8 mouse cellular contexts compared by ENCODE assay signal in the genomic region with DNA sequence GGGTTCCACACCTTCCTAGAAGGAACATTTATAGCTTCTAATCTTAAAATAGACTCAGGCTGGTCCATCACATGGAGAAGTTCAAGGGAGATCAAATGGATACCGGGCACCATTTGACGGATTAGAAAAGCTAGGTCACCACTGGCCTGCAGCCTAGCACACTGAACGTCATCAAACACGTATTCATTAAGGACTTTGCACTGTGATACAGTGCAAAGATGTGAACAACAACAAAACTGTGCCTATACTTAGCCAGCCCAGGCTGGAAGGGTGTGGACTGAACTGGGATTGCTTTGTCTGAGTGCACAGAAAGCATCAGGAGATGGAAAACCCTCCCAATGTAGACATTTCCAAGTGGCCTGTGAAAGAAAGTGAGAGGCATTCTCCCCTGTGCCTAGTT. TPM values are rescaled to one million over a fixed set of nuclear protein-coding genes. Genes with fewer than 3 reads are reported as not detected.
A peak's percentile ranks its signal among the peaks of the same experiment; 100 is the strongest.
DNase-seq lines count a peak whose midpoint lies in the region; ATAC-seq and TF ChIP-seq lines count a peak whose summit lies in the region.

No protein-coding gene starts in this region.

- H3K9ac ChIP-seq in embryonic facial prominence, embryonic 15.5 days: no peak overlapping the region; the same call in 1 of the 2 replicates
- peak overlapping the region; percentile 65 for H3K9ac ChIP-seq in intestine, embryonic 14.5 days (ENCODE audit: low read length)
- H3K9ac ChIP-seq in neural tube, embryonic 14.5 days (replicated peaks; ENCODE audit: low read depth, low read length): peak overlapping the region; percentile 65

- TF ChIP-seq CTCF in layer of hippocampus, adult 2 months (conservative IDR thresholded peaks at IDR 0.05): no peak

- H3K4me3 ChIP-seq in layer of hippocampus, adult 2 months: peak overlapping the region; percentile 84
- peak overlapping the region; percentile 53; the same call in 1 of the 2 replicates for H3K4me3 ChIP-seq in embryonic facial prominence, embryonic 15.5 days (replicated peaks)
- H3K4me3 ChIP-seq in intestine, embryonic 14.5 days (ENCODE audit: low read depth, low read length): peak overlapping the region; percentile 63; the same call in 1 of the 2 replicates
- peak overlapping the region; percentile 44 for H3K4me3 ChIP-seq in neural tube, embryonic 14.5 days (ENCODE audit: low read depth, low read length)

- H3K9me3 ChIP-seq in embryonic facial prominence, embryonic 15.5 days (replicated peaks): no peaks in the 10 kb centered on the region
- no peaks in the 10 kb centered on the region for H3K9me3 ChIP-seq in intestine, embryonic 14.5 days (ENCODE audit: control insufficient read depth, low read length)
- no peaks in the 10 kb centered on the region for H3K9me3 ChIP-seq in neural tube, embryonic 14.5 days (ENCODE audit: control insufficient read depth, low read length)

- DNase-seq in layer of hippocampus, adult 2 months (ENCODE audit: low spot score in 2 of 2): no peak
- no peak for DNase-seq in layer of hippocampus, postnatal 25 days (ENCODE audit: extremely low spot score in 1 of 2, low spot score in 1 of 2)
- DNase-seq in intestine, embryonic 14.5 days (ENCODE audit: low spot score): no peak
- no peak for DNase-seq in adrenal gland, adult 8-10 months
- DNase-seq in urinary bladder, postnatal 25 days (ENCODE audit: low spot score): no peak
- DNase-seq in ovary, postnatal 36 days (ENCODE audit: low spot score): no peak

- peak overlapping the region; percentile 100 for H3K27ac ChIP-seq in layer of hippocampus, adult 2 months
- peak overlapping the region; percentile 98 for H3K27ac ChIP-seq in embryonic facial prominence, embryonic 15.5 days (replicated peaks)
- peak overlapping the region; percentile 98 for H3K27ac ChIP-seq in intestine, embryonic 14.5 days (ENCODE audit: low read depth)
- H3K27ac ChIP-seq in neural tube, embryonic 14.5 days (ENCODE audit: low read depth, low read length): peak overlapping the region; percentile 97

- no peaks in the 10 kb centered on the region for H3K27me3 ChIP-seq in embryonic facial prominence, embryonic 15.5 days
- no peaks in the 10 kb centered on the region for H3K27me3 ChIP-seq in intestine, embryonic 14.5 days (replicated peaks; ENCODE audit: control insufficient read depth, insufficient read depth, low read length)
- H3K27me3 ChIP-seq in neural tube, embryonic 14.5 days (ENCODE audit: control insufficient read depth, insufficient read depth, low read length): no peaks in the 10 kb centered on the region

- H3K4me1 ChIP-seq in embryonic facial prominence, embryonic 15.5 days: peaks cover 14% of the 10 kb centered on the region; the same call in 1 of the 2 replicates
- H3K4me1 ChIP-seq in intestine, embryonic 14.5 days (replicated peaks; ENCODE audit: control insufficient read depth, insufficient read depth, low read length): peaks cover 11% of the 10 kb centered on the region
- H3K4me1 ChIP-seq in neural tube, embryonic 14.5 days (ENCODE audit: control insufficient read depth, insufficient read depth, low read length): peaks cover 7% of the 10 kb centered on the region; the same call in 1 of the 2 replicates

- 84% methylated on average over 4 of the region's 4 CpGs for WGBS in embryonic facial prominence, embryonic 15.5 days
- 84% methylated on average over 4 of the region's 4 CpGs for WGBS in intestine, embryonic 14.5 days
- WGBS in neural tube, embryonic 14.5 days: 83% methylated on average over 4 of the region's 4 CpGs

- ATAC-seq in embryonic facial prominence, embryonic 15.5 days (ENCODE audit: insufficient number of reproducible peaks, low FRiP score, low TSS enrichment, low read depth): no peak
- ATAC-seq in intestine, embryonic 14.5 days (replicated peaks; ENCODE audit: low FRiP score, low TSS enrichment, low read depth): no peak
- ATAC-seq in neural tube, embryonic 14.5 days (ENCODE audit: low read depth): 0 out of 2 replicates have a peak, but pooled peaks have one; percentile 15

- no peaks in the 10 kb centered on the region; the same call in 1 of the 2 replicates for H3K36me3 ChIP-seq in embryonic facial prominence, embryonic 15.5 days
- H3K36me3 ChIP-seq in intestine, embryonic 14.5 days (ENCODE audit: control insufficient read depth, insufficient read depth, low read length): no peaks in the 10 kb centered on the region
- no peaks in the 10 kb centered on the region for H3K36me3 ChIP-seq in neural tube, embryonic 14.5 days (ENCODE audit: control insufficient read depth, insufficient read depth, low read length)

- H3K4me2 ChIP-seq in embryonic facial prominence, embryonic 15.5 days (replicated peaks): peak overlapping the region; percentile 71
- H3K4me2 ChIP-seq in intestine, embryonic 14.5 days (ENCODE audit: low read length): peak overlapping the region; percentile 83
- H3K4me2 ChIP-seq in neural tube, embryonic 14.5 days (ENCODE audit: low read depth, low read length): peak overlapping the region; percentile 69

RNA-seq across cellular contexts. Expression of a gene that starts 0.8 kb away (rescaled TPM):
- 10 to 100 TPM; 36.6 to 40.9 TPM for total RNA-seq in layer of hippocampus, adult 2 months (2021)
- 10 to 100 TPM; 34.8 to 39.0 TPM for total RNA-seq in layer of hippocampus, postnatal 25 days (2021)
- polyA plus RNA-seq in embryonic facial prominence, embryonic 15.5 days (2015; fragmentation: Nextera tagmentation; extraction: Ambion mirVana): 11.8 and 13.7 TPM in 2 replicates
- polyA plus RNA-seq in intestine, embryonic 14.5 days (2014; fragmentation: Nextera tagmentation; extraction: Ambion mirVana): 6.7 and 7.7 TPM in 2 replicates
- polyA plus RNA-seq in neural tube, embryonic 14.5 days (2014; fragmentation: Nextera tagmentation; extraction: Ambion mirVana): 15.1 and 22.8 TPM in 2 replicates
- total RNA-seq in adrenal gland, adult 8-10 months (2022): 10 to 100 TPM; 45.6 to 49.5 (median 49.1) TPM

RNA-seq across cellular contexts. Expression of a gene that starts 16.4 kb away (rescaled TPM):
- total RNA-seq in layer of hippocampus, adult 2 months (2021): 100 to 1,000 TPM; 443 to 456 TPM
- total RNA-seq in layer of hippocampus, postnatal 25 days (2021): 100 to 1,000 TPM; 454 to 498 TPM
- 21.9 and 25.7 TPM in 2 replicates for polyA plus RNA-seq in embryonic facial prominence, embryonic 15.5 days (2015; fragmentation: Nextera tagmentation; extraction: Ambion mirVana)
- polyA plus RNA-seq in intestine, embryonic 14.5 days (2014; fragmentation: Nextera tagmentation; extraction: Ambion mirVana): 25.0 and 29.2 TPM in 2 replicates
- polyA plus RNA-seq in neural tube, embryonic 14.5 days (2014; fragmentation: Nextera tagmentation; extraction: Ambion mirVana): 248 and 275 TPM in 2 replicates
- total RNA-seq in adrenal gland, adult 8-10 months (2022): 100 to 1,000 TPM; 100 to 130 (median 113) TPM

RNA-seq across cellular contexts. Expression of a gene that starts 18.8 kb away (rescaled TPM):
- total RNA-seq in layer of hippocampus, adult 2 months (2021): 10 to 100 TPM; 11.4 to 16.0 TPM
- total RNA-seq in layer of hippocampus, postnatal 25 days (2021): 10 to 100 TPM; 15.1 to 16.5 TPM
- 13.5 and 17.7 TPM in 2 replicates for polyA plus RNA-seq in embryonic facial prominence, embryonic 15.5 days (2015; fragmentation: Nextera tagmentation; extraction: Ambion mirVana)
- 69.7 and 73.9 TPM in 2 replicates for polyA plus RNA-seq in intestine, embryonic 14.5 days (2014; fragmentation: Nextera tagmentation; extraction: Ambion mirVana)
- polyA plus RNA-seq in neural tube, embryonic 14.5 days (2014; fragmentation: Nextera tagmentation; extraction: Ambion mirVana): 0.68 and 11.8 TPM in 2 replicates
- 100 to 1,000 TPM in 1 of 4 experiments, 10 to 100 TPM in 3; 68.8 to 138 (median 88.5) TPM for total RNA-seq in adrenal gland, adult 8-10 months (2022)

RNA-seq across cellular contexts. Expression of a gene that starts 35.6 kb away (rescaled TPM):
- total RNA-seq in layer of hippocampus, adult 2 months (2021): not detected
- not detected for total RNA-seq in layer of hippocampus, postnatal 25 days (2021)
- not detected in 2 replicates for polyA plus RNA-seq in embryonic facial prominence, embryonic 15.5 days (2015; fragmentation: Nextera tagmentation; extraction: Ambion mirVana)
- not detected in 2 replicates for polyA plus RNA-seq in intestine, embryonic 14.5 days (2014; fragmentation: Nextera tagmentation; extraction: Ambion mirVana)
- polyA plus RNA-seq in neural tube, embryonic 14.5 days (2014; fragmentation: Nextera tagmentation; extraction: Ambion mirVana): 0.90 TPM in 1 of 2 replicates, not detected in the other
- not detected for total RNA-seq in adrenal gland, adult 8-10 months (2022)

RNA-seq across cellular contexts. Expression of a gene that starts 39.9 kb away (rescaled TPM):
- 10 to 100 TPM; 48.6 to 53.1 TPM for total RNA-seq in layer of hippocampus, adult 2 months (2021)
- total RNA-seq in layer of hippocampus, postnatal 25 days (2021): 10 to 100 TPM; 40.4 to 46.9 TPM
- 26.6 and 28.6 TPM in 2 replicates for polyA plus RNA-seq in embryonic facial prominence, embryonic 15.5 days (2015; fragmentation: Nextera tagmentation; extraction: Ambion mirVana)
- polyA plus RNA-seq in intestine, embryonic 14.5 days (2014; fragmentation: Nextera tagmentation; extraction: Ambion mirVana): 28.4 and 29.5 TPM in 2 replicates
- 38.9 and 40.8 TPM in 2 replicates for polyA plus RNA-seq in neural tube, embryonic 14.5 days (2014; fragmentation: Nextera tagmentation; extraction: Ambion mirVana)
- total RNA-seq in adrenal gland, adult 8-10 months (2022): 10 to 100 TPM; 59.1 to 84.5 (median 79.5) TPM
